Mouse (Mus musculus): ENCODE results near the gene 4931409K22Rik.

GRCm38 (mm10) chr5:24533391-24533790 is 23.2 kb downstream of the 4931409K22Rik start:
- TF ChIP-seq CTCF (IDR thresholded peaks at IDR 0.05; ENCODE audit: control insufficient read depth, insufficient read depth, insufficient read length) (no peak), MAX (IDR thresholded peaks at IDR 0.05) (no peak), USF1 (IDR thresholded peaks at IDR 0.05; ENCODE audit: low read depth) (no peak), FOSL1 (IDR thresholded peaks at IDR 0.05; ENCODE audit: insufficient read depth, low read length, poor library complexity, severe bottlenecking) (no peak), CEBPB (IDR thresholded peaks at IDR 0.05; ENCODE audit: low read depth) (no peak)
